Mouse (Mus musculus): ENCODE measurements around the gene Ddo.

Gene Ddo

GRCm38 (mm10) chr10:40719062-40719461 is 89.3 kb downstream of the Ddo start:
- no peak for DNase-seq

DNA sequence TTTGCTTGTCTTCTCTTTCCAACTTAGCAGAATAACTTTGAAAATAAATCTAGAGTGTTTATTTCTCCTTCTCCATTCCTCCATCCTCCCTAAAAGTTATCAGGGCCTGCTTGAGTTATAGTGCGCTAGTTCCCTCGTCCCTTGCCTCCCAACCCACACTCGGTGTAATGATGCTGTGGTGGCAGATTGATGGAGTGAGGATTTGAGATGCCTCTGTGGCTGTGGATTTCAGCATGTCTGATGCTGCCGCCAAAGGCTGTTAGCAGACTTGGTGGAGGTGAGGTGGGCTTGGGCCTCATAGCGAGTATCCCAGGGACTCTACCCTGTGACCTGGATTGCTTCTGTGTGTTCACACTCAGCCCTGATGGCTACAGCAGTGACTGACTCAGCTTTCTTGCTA is 91.1 kb downstream of the Ddo start:
- no peak for DNase-seq

DNA sequence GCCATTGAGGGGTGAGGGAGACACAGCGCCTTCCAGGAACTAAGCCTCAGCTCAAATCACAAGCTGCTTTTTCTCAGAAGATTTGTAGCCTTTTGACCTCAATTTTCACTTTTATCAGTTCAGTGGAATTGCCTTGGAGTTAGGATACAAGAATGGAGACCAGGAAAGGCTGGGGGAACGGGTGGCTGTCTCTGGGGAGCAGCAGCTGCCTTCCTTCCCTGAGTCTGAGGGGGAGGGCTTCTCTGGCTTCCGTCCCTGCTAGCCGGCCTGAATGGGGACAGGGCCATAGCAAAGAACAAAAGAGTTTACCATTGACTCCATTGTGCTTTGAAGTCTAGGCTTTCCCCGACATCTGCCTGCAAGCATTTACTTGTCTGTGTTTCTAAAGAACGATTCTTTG is 94.5 kb downstream of the Ddo start:
- DNase-seq, result no peak

GRCm38 (mm10) chr10:40725066-40725465 is 95.3 kb downstream of the Ddo start:
- no peak for DNase-seq

DNA sequence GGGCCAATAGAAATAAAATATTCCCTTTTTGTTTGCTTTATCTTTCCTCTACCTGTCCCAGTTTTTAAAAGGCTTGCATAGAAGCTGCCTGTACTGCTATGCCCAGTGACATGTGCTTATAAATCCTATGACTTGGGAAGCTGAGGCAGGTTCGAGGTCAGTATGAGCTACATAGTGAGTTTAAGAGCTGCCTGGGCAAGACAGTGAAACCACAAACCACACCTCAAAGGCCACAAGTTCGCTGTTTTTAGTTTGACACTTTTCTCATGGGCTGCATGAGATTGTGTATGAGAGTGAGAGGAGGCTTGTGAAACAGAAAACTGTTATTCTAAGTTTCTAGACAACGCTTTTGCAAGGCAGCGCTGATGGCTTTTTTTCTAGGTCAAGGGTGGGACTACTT is 95.7 kb downstream of the Ddo start:
- DNase-seq, result no peak

DNA sequence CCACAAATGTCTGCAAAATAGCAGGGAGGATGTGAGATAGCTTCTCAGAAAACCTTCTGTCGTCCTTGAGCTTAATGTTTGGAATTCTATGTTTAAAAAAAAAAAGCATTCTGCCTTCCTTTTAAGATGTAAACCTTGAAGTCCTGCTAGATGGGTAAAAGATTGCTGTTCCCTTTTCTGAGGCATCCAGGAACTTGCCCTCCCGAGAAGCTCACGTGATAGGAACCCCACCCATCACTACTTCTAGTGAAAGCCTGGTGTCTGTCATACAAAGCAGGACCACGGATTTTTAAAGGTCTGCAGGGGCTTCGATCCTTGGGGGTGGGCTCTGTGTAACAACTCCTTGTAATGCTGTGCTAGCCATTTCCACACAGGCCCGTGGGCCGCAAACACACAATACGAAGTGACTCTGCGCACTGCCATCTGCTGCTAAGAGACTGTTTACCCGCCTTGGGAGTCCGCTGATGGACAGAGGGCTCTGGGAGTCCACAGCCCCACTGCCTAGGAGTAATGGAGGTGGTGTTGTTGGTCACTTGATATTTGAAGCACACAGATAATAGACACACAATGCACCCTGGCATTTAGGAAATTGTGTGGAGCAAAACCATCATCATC is 96.6 kb downstream of the Ddo start:
- no peak for DNase-seq

- no peak for DNase-seq
These were observed 97.2 kb downstream of the Ddo start for GRCm38 (mm10) chr10:40726989-40727388.

DNA sequence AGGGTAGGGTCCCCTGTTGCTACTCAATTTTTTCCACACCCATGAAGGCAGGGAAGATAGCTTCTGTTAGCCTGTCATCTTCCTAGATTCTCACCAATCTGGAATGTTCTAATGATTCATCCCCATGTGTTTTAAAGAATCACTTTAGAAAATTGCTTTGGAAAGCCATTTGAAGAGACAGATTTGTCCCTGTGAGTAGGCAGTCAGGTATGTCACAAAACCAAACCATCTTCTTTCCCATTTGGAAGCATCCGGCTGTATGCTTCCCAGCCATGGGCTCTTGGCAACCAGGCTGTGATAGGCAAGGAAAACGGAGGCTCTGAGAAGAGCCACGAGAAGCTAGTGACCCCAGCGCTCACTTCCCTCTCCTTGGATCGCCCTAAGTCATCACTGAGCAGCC is 100.4 kb downstream of the Ddo start:
- no peak for DNase-seq

All from kidney, adult 8-10 months (tissue).